Mouse (Mus musculus): ENCODE results near the gene Klhl22.

Klhl22 gene

GRCm38 (mm10) chr16:17833681-17834399, 74.4 kb downstream of the Klhl22 start:
- DNase-seq (ENCODE audit: low spot score) = no peak

- DNase-seq (ENCODE audit: low spot score) = no peak
These were observed 75.1 kb downstream of the Klhl22 start for GRCm38 (mm10) chr16:17834543-17834942.

- DNase-seq (ENCODE audit: low spot score) = no peak
These were observed 76.1 kb downstream of the Klhl22 start for GRCm38 (mm10) chr16:17835481-17835880.

GRCm38 (mm10) chr16:17838051-17838450, 78.6 kb downstream of the Klhl22 start, which contains the start of gene Car15:
Gene Car15, minus strand, starts transcription at chr16:17838364.
- no peak for DNase-seq (ENCODE audit: low spot score)

- no peak for DNase-seq (ENCODE audit: low spot score)
These were observed 80.6 kb downstream of the Klhl22 start for GRCm38 (mm10) chr16:17839976-17840375.

- DNase-seq (ENCODE audit: low spot score) = no peak
These were observed 83.0 kb downstream of the Klhl22 start for GRCm38 (mm10) chr16:17842437-17842836.

Data from urinary bladder, postnatal 25 days (tissue).